Mouse (Mus musculus): ENCODE measurements around the gene Bloc1s1. TPM values are rescaled to one million over a fixed set of nuclear protein-coding genes. Genes with fewer than 3 reads are reported as not detected.
A peak's percentile ranks its signal among the peaks of the same experiment; 100 is the strongest.

Bloc1s1 gene
- 191 and 202 TPM in 2 replicates for polyA plus RNA-seq (2014; fragmentation: Nextera tagmentation; extraction: Ambion mirVana)

GRCm38 (mm10) chr10:128923935-128924334 is at the start of gene Bloc1s1:
Bloc1s1 (minus strand) TSS chr10:128924035.
- Histone ChIP-seq H3K4me3 (ENCODE audit: low read depth, low read length) (peak within 1 kb of the TSS; percentile 86), H3K9me3 (ENCODE audit: control insufficient read depth, low read length) (no peaks in the 10 kb centered on the region), H3K27me3 (ENCODE audit: control insufficient read depth, insufficient read depth, low read length) (peaks cover 2% of the 10 kb centered on the region), H3K4me2 (ENCODE audit: low read depth, low read length, severe bottlenecking) (peak within 1 kb of the TSS; percentile 57), H3K4me1 (replicated peaks; ENCODE audit: control insufficient read depth, insufficient read depth, low read length) (peaks cover 2% of the 10 kb centered on the region; the same call in 1 of the 2 replicates), H3K36me3 (ENCODE audit: control insufficient read depth, insufficient read depth, low read length) (no peaks in the 10 kb centered on the region), H3K27ac (ENCODE audit: low read depth, low read length) (peak within 1 kb of the TSS; percentile 78), H3K9ac (ENCODE audit: low read length) (peak within 1 kb of the TSS; percentile 81)
- no peak for ATAC-seq (replicated peaks; ENCODE audit: low FRiP score)
- WGBS = 69% methylated on average over 9 of the region's 9 CpGs
- DNase-seq (ENCODE audit: low spot score) = no peak

GRCm38 (mm10) chr10:128972841-128973240 is 49.0 kb upstream of the Bloc1s1 start:
- Histone ChIP-seq H3K27ac (ENCODE audit: low read depth, low read length) (no peak overlapping the region), H3K9me3 (ENCODE audit: control insufficient read depth, low read length) (no peaks in the 10 kb centered on the region), H3K9ac (ENCODE audit: low read length) (no peak overlapping the region), H3K4me1 (replicated peaks; ENCODE audit: control insufficient read depth, insufficient read depth, low read length) (no peaks in the 10 kb centered on the region), H3K36me3 (ENCODE audit: control insufficient read depth, insufficient read depth, low read length) (no peaks in the 10 kb centered on the region), H3K4me2 (ENCODE audit: low read depth, low read length, severe bottlenecking) (no peak overlapping the region), H3K4me3 (ENCODE audit: low read depth, low read length) (no peak overlapping the region), H3K27me3 (ENCODE audit: control insufficient read depth, insufficient read depth, low read length) (no peaks in the 10 kb centered on the region; the same call in 1 of the 2 replicates)
- ATAC-seq (replicated peaks; ENCODE audit: low FRiP score) (no peak), DNase-seq (ENCODE audit: low spot score) (no peak)
- WGBS = 77% methylated on average over 4 of the region's 4 CpGs

- no peak overlapping the region for H3K4me2 ChIP-seq (ENCODE audit: low read depth, low read length, severe bottlenecking)
- no peaks in the 10 kb centered on the region for H3K4me1 ChIP-seq (replicated peaks; ENCODE audit: control insufficient read depth, insufficient read depth, low read length)
- H3K36me3 ChIP-seq (ENCODE audit: control insufficient read depth, insufficient read depth, low read length) = no peaks in the 10 kb centered on the region
- no peak overlapping the region for H3K27ac ChIP-seq (ENCODE audit: low read depth, low read length)
- DNase-seq (ENCODE audit: low spot score) = no peak
- H3K4me3 ChIP-seq (ENCODE audit: low read depth, low read length) = no peak overlapping the region
- 43% methylated on average over 1 of the region's 1 CpGs for WGBS
- ATAC-seq (replicated peaks; ENCODE audit: low FRiP score) = no peak
- H3K9ac ChIP-seq (ENCODE audit: low read length) = no peak overlapping the region
- no peaks in the 10 kb centered on the region; the same call in 1 of the 2 replicates for H3K27me3 ChIP-seq (ENCODE audit: control insufficient read depth, insufficient read depth, low read length)
- no peaks in the 10 kb centered on the region for H3K9me3 ChIP-seq (ENCODE audit: control insufficient read depth, low read length)
Observed at GRCm38 (mm10) chr10:128970740-128971250, 47.0 kb upstream of the Bloc1s1 start.

GRCm38 (mm10) chr10:128968341-128968749 is 44.5 kb upstream of the Bloc1s1 start:
- no peak for ATAC-seq (replicated peaks; ENCODE audit: low FRiP score)
- no peaks in the 10 kb centered on the region for H3K27me3 ChIP-seq (ENCODE audit: control insufficient read depth, insufficient read depth, low read length)

GRCm38 (mm10) chr10:128965871-128966270 is 42.0 kb upstream of the Bloc1s1 start:
- DNase-seq (ENCODE audit: low spot score) = no peak
- Histone ChIP-seq H3K9ac (ENCODE audit: low read length) (no peak overlapping the region), H3K27me3 (ENCODE audit: control insufficient read depth, insufficient read depth, low read length) (no peaks in the 10 kb centered on the region), H3K9me3 (ENCODE audit: control insufficient read depth, low read length) (no peaks in the 10 kb centered on the region), H3K4me3 (ENCODE audit: low read depth, low read length) (no peak overlapping the region), H3K4me2 (ENCODE audit: low read depth, low read length, severe bottlenecking) (no peak overlapping the region), H3K36me3 (ENCODE audit: control insufficient read depth, insufficient read depth, low read length) (no peaks in the 10 kb centered on the region), H3K27ac (ENCODE audit: low read depth, low read length) (no peak overlapping the region), H3K4me1 (replicated peaks; ENCODE audit: control insufficient read depth, insufficient read depth, low read length) (no peaks in the 10 kb centered on the region)
- no peak for ATAC-seq (replicated peaks; ENCODE audit: low FRiP score)
- WGBS = 87% methylated on average over 6 of the region's 6 CpGs

More at GRCm38 (mm10) chr10:128968341-128968749, 44.5 kb upstream of the Bloc1s1 start:
- no peaks in the 10 kb centered on the region for H3K4me1 ChIP-seq (replicated peaks; ENCODE audit: control insufficient read depth, insufficient read depth, low read length)
- H3K36me3 ChIP-seq (ENCODE audit: control insufficient read depth, insufficient read depth, low read length) = no peaks in the 10 kb centered on the region
- H3K4me2 ChIP-seq (ENCODE audit: low read depth, low read length, severe bottlenecking) = no peak overlapping the region
- no peak overlapping the region for H3K27ac ChIP-seq (ENCODE audit: low read depth, low read length)
- WGBS = 72% methylated on average over 1 of the region's 1 CpGs
- H3K9me3 ChIP-seq (ENCODE audit: control insufficient read depth, low read length) = no peaks in the 10 kb centered on the region
- H3K4me3 ChIP-seq (ENCODE audit: low read depth, low read length) = no peak overlapping the region
- no peak overlapping the region for H3K9ac ChIP-seq (ENCODE audit: low read length)
- DNase-seq (ENCODE audit: low spot score) = no peak

- 72% methylated on average over 2 of the region's 2 CpGs for WGBS
Observed at GRCm38 (mm10) chr10:128964961-128965360, 41.1 kb upstream of the Bloc1s1 start.

GRCm38 (mm10) chr10:128960590-128961584 is 37.1 kb upstream of the Bloc1s1 start, which contains the start of gene Mettl7b:
Mettl7b (minus strand) TSS chr10:128960988.
- Histone ChIP-seq H3K9ac (ENCODE audit: low read length) (no peak within 1 kb of the TSS), H3K27ac (ENCODE audit: low read depth, low read length) (no peak within 1 kb of the TSS), H3K4me2 (ENCODE audit: low read depth, low read length, severe bottlenecking) (no peak within 1 kb of the TSS), H3K4me3 (ENCODE audit: low read depth, low read length) (no peak within 1 kb of the TSS), H3K36me3 (ENCODE audit: control insufficient read depth, insufficient read depth, low read length) (no peaks in the 10 kb centered on the region), H3K27me3 (ENCODE audit: control insufficient read depth, insufficient read depth, low read length) (no peaks in the 10 kb centered on the region), H3K9me3 (ENCODE audit: control insufficient read depth, low read length) (no peaks in the 10 kb centered on the region), H3K4me1 (replicated peaks; ENCODE audit: control insufficient read depth, insufficient read depth, low read length) (no peaks in the 10 kb centered on the region)
- DNase-seq (ENCODE audit: low spot score) (no peak), ATAC-seq (replicated peaks; ENCODE audit: low FRiP score) (no peak)
- WGBS = 86% methylated on average over 12 of the region's 12 CpGs

More at GRCm38 (mm10) chr10:128964961-128965360, 41.1 kb upstream of the Bloc1s1 start:
- H3K36me3 ChIP-seq (ENCODE audit: control insufficient read depth, insufficient read depth, low read length) = no peaks in the 10 kb centered on the region
- H3K9ac ChIP-seq (ENCODE audit: low read length) = no peak overlapping the region
- no peak for ATAC-seq (replicated peaks; ENCODE audit: low FRiP score)
- no peak overlapping the region for H3K27ac ChIP-seq (ENCODE audit: low read depth, low read length)
- H3K9me3 ChIP-seq (ENCODE audit: control insufficient read depth, low read length) = no peaks in the 10 kb centered on the region
- DNase-seq (ENCODE audit: low spot score) = no peak
- H3K4me3 ChIP-seq (ENCODE audit: low read depth, low read length) = no peak overlapping the region
- no peak overlapping the region for H3K4me2 ChIP-seq (ENCODE audit: low read depth, low read length, severe bottlenecking)
- H3K4me1 ChIP-seq (replicated peaks; ENCODE audit: control insufficient read depth, insufficient read depth, low read length) = no peaks in the 10 kb centered on the region
- H3K27me3 ChIP-seq (ENCODE audit: control insufficient read depth, insufficient read depth, low read length) = no peaks in the 10 kb centered on the region

- Histone ChIP-seq H3K4me1 (replicated peaks; ENCODE audit: control insufficient read depth, insufficient read depth, low read length) (no peaks in the 10 kb centered on the region), H3K4me2 (ENCODE audit: low read depth, low read length, severe bottlenecking) (no peak overlapping the region), H3K27ac (ENCODE audit: low read depth, low read length) (no peak overlapping the region), H3K27me3 (ENCODE audit: control insufficient read depth, insufficient read depth, low read length) (no peaks in the 10 kb centered on the region), H3K9me3 (ENCODE audit: control insufficient read depth, low read length) (no peaks in the 10 kb centered on the region), H3K9ac (ENCODE audit: low read length) (no peak overlapping the region), H3K4me3 (ENCODE audit: low read depth, low read length) (no peak overlapping the region), H3K36me3 (ENCODE audit: control insufficient read depth, insufficient read depth, low read length) (no peaks in the 10 kb centered on the region)
- DNase-seq (ENCODE audit: low spot score) (peak; percentile 25), ATAC-seq (replicated peaks; ENCODE audit: low FRiP score) (no peak)
- WGBS = 85% methylated on average over 4 of the region's 4 CpGs
Observed at GRCm38 (mm10) chr10:128960142-128960541, 36.3 kb upstream of the Bloc1s1 start.

Measured in forebrain, embryonic 11.5 days (tissue).